Mouse (Mus musculus) heart, embryonic 12.5 days (tissue): ENCODE results near the gene Colgalt1. TPM values are rescaled to one million over a fixed set of nuclear protein-coding genes. Genes with fewer than 3 reads are reported as not detected.
A peak's percentile ranks its signal among the peaks of the same experiment; 100 is the strongest.

Experiments
- ATAC-seq: fragments of 200-750 bp; cut with Nextera tagmentation; 2 replicates; pipeline ENCODE4 v1.8.0; 2017; ENCODE audit warnings: moderate TSS enrichment, moderate library complexity; ENCODE audit not compliant: insufficient number of reproducible peaks, low FRiP score
- H3K27ac ChIP-seq: fragments of 300-500 bp; sonication (generic); 2 replicates; pipeline ENCODE4 v1.5.1; 2016; ENCODE audit warnings: mild to moderate bottlenecking, moderate library complexity; ENCODE audit not compliant: poor library complexity, severe bottlenecking
- H3K27me3 ChIP-seq: fragments of 300-500 bp; sonication (generic); replicated peaks from 2 replicates; pipeline ENCODE4 v1.6.1; 2016; ENCODE audit warnings: mild to moderate bottlenecking, moderate library complexity
- H3K36me3 ChIP-seq: fragments of 300-500 bp; sonication (generic); 2 replicates; pipeline ENCODE4 v1.6.1; 2016; ENCODE audit warnings: mild to moderate bottlenecking, moderate library complexity
- H3K4me1 ChIP-seq: fragments of 300-500 bp; sonication (generic); replicated peaks from 2 replicates; pipeline ENCODE4 v1.6.1; 2016; ENCODE audit warnings: mild to moderate bottlenecking
- H3K4me2 ChIP-seq: fragments of 300-500 bp; sonication (generic); 2 replicates; pipeline ENCODE4 v1.6.1; 2016; ENCODE audit warnings: mild to moderate bottlenecking, moderate library complexity
- H3K4me3 ChIP-seq: fragments of 300-500 bp; sonication (generic); 2 replicates; pipeline ENCODE4 v1.5.1; 2016; ENCODE audit warnings: mild to moderate bottlenecking
- H3K9ac ChIP-seq: fragments of 300-500 bp; sonication (generic); 2 replicates; pipeline ENCODE4 v1.6.1; 2016; ENCODE audit warnings: mild to moderate bottlenecking, moderate library complexity
- H3K9me3 ChIP-seq: fragments of 300-500 bp; sonication (generic); replicated peaks from 2 replicates; pipeline ENCODE4 v1.6.1; 2016; ENCODE audit warnings: mild to moderate bottlenecking, moderate library complexity
- WGBS: fragments of 180-500 bp; shearing (Covaris S2); methylation state at CpG from one replicate; pipeline ENCODE4 v1.1.7; 2016; 5-methylcytosine and 5-hydroxymethylcytosine counted together
- polyA plus RNA-seq: library from polyadenylated mRNA; unstranded; fragments of >200 nt; fragmentation: Nextera tagmentation; extraction: Ambion mirVana; gene quantifications from 2 replicates; pipeline ENCODE4 v1.2.1, GENCODE M21; 2016

Colgalt1 gene
- polyA plus RNA-seq, 1 experiment from 2014 or later, result 61.4 TPM

- Histone ChIP-seq H3K36me3 (no peaks in the 10 kb centered on the region), H3K9me3 (no peaks in the 10 kb centered on the region)
- 25% methylated on average over 9 of the region's 9 CpGs for WGBS
Measured at GRCm38 (mm10) chr8:71657816-71658215, 47.0 kb downstream of the Colgalt1 start.

DNA sequence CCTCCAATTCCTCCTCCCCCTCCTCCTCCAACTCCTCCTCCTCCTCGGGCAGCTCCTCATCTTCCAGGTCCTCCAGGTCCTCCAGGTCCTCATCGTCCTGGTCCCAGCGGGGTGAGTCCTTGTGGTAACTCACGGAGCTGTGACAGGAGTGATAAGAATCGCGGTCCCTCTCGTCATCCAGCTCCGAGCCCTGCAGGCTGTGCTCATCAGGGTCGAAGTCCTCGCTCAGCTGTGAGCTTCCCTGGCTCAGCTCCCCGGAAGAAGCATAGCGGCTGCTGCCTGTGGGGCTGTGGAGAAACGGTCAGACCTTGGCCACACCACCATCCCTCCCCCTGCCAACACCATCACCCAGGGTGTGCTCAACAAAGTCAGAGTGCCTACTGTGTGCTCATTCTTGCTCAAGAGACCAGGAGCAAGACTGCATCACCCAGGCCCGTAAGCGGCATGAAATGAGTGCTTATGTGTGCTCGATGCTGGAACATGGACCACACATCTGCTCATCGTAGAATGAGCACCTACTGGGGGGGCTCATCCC, 47.8 kb downstream of the Colgalt1 start:
- H3K4me1 ChIP-seq, result peaks cover 7% of the 10 kb centered on the region
- no peak for ATAC-seq
- WGBS, result 27% methylated on average over 17 of the region's 17 CpGs

More at GRCm38 (mm10) chr8:71657816-71658215, 47.0 kb downstream of the Colgalt1 start:
- no peak for ATAC-seq
- Histone ChIP-seq H3K4me3 (no peak overlapping the region), H3K27ac (no peak overlapping the region), H3K4me1 (peaks cover 7% of the 10 kb centered on the region), H3K4me2 (no peak overlapping the region), H3K27me3 (peaks cover 98% of the 10 kb centered on the region), H3K9ac (no peak overlapping the region)

GRCm38 (mm10) chr8:71659751-71660150, 49.0 kb downstream of the Colgalt1 start:
- peaks cover 96% of the 10 kb centered on the region for H3K27me3 ChIP-seq

More for the DNA sequence above, 47.8 kb downstream of the Colgalt1 start:
- Histone ChIP-seq H3K27ac (no peak overlapping the region), H3K36me3 (no peaks in the 10 kb centered on the region), H3K4me2 (no peak overlapping the region), H3K27me3 (peaks cover 98% of the 10 kb centered on the region), H3K9me3 (no peaks in the 10 kb centered on the region), H3K4me3 (no peak overlapping the region), H3K9ac (no peak overlapping the region)

DNA sequence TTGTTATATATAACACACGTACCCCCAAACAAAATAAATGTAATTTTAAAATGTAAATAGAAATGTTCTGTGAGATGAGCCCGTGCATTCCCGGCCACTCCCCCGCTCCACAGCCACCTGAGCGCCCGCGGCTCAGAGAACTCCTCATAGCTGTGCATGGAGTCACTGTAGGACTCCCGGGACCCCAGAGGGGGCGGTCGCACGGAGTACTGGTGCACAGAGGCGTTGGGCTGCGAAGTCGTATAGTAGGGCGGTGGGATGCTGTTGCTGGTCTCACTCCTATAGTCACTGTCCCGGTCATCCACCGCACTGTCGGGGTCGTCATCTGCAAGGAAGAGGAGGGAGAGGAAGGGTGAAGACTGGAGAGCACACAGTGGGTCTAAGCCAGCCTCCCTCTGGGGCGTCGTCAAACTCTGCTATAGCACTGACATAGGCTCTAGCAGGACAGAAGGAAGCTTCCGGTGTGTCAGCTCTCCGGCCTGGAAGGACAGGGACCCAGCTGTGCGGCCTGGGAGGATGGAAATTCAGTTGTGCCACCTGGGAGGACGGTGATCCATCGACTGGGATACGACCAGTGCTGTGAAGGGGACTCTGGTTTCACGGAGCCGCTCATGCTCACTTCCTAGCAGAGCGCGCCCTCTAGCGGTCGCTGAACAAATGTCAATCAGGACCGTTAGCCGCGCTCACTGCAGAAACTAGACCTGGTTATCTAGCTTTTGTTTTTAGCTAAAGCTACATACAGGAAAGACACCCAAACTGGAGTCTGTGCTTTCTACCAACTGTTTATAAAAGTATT, 49.7 kb downstream of the Colgalt1 start:
- H3K4me2 ChIP-seq, result no peak overlapping the region
- WGBS, result 8% methylated on average over 36 of the region's 36 CpGs
- H3K27ac ChIP-seq, result no peak overlapping the region
- peaks cover 9% of the 10 kb centered on the region; the same call in 1 of the 2 replicates for H3K4me1 ChIP-seq
- no peak overlapping the region for H3K4me3 ChIP-seq
- peaks cover 88% of the 10 kb centered on the region for H3K27me3 ChIP-seq
- no peaks in the 10 kb centered on the region for H3K9me3 ChIP-seq
- 0 out of 2 replicates have a peak, but pooled peaks have one; percentile 20 for ATAC-seq
- no peak overlapping the region for H3K9ac ChIP-seq
- no peaks in the 10 kb centered on the region for H3K36me3 ChIP-seq

More at GRCm38 (mm10) chr8:71659751-71660150, 49.0 kb downstream of the Colgalt1 start:
- ATAC-seq, result no peak
- no peak overlapping the region for H3K4me2 ChIP-seq
- no peak overlapping the region for H3K9ac ChIP-seq
- H3K9me3 ChIP-seq, result no peaks in the 10 kb centered on the region
- H3K27ac ChIP-seq, result no peak overlapping the region
- no peak overlapping the region for H3K4me3 ChIP-seq
- peaks cover 3% of the 10 kb centered on the region for H3K4me1 ChIP-seq
- 52% methylated on average over 1 of the region's 1 CpGs for WGBS
- H3K36me3 ChIP-seq, result no peaks in the 10 kb centered on the region

- H3K27me3 ChIP-seq, result peaks cover 38% of the 10 kb centered on the region
- peak overlapping the region; percentile 61 for H3K4me2 ChIP-seq
- WGBS, result 5% methylated on average over 22 of the region's 22 CpGs
- H3K9ac ChIP-seq, result peak overlapping the region; percentile 8; the same call in 1 of the 2 replicates
- H3K4me1 ChIP-seq, result peaks cover 47% of the 10 kb centered on the region
- H3K9me3 ChIP-seq, result no peaks in the 10 kb centered on the region
- H3K4me3 ChIP-seq, result peak overlapping the region; percentile 21
- H3K27ac ChIP-seq, result no peak overlapping the region
- H3K36me3 ChIP-seq, result no peaks in the 10 kb centered on the region
- ATAC-seq, result peak; percentile 58
Measured at GRCm38 (mm10) chr8:71665331-71666130, 54.7 kb downstream of the Colgalt1 start.

- WGBS, result 52% methylated on average over 1 of the region's 1 CpGs
- no peak overlapping the region; the same call in 1 of the 2 replicates for H3K9ac ChIP-seq
- peaks cover 26% of the 10 kb centered on the region for H3K27me3 ChIP-seq
- peaks cover 56% of the 10 kb centered on the region for H3K4me1 ChIP-seq
- no peaks in the 10 kb centered on the region for H3K36me3 ChIP-seq
- H3K9me3 ChIP-seq, result no peaks in the 10 kb centered on the region
- no peak for ATAC-seq
- no peak overlapping the region for H3K4me3 ChIP-seq
- no peak overlapping the region for H3K4me2 ChIP-seq
- no peak overlapping the region for H3K27ac ChIP-seq
Measured at GRCm38 (mm10) chr8:71666855-71667254, 56.1 kb downstream of the Colgalt1 start.

DNA sequence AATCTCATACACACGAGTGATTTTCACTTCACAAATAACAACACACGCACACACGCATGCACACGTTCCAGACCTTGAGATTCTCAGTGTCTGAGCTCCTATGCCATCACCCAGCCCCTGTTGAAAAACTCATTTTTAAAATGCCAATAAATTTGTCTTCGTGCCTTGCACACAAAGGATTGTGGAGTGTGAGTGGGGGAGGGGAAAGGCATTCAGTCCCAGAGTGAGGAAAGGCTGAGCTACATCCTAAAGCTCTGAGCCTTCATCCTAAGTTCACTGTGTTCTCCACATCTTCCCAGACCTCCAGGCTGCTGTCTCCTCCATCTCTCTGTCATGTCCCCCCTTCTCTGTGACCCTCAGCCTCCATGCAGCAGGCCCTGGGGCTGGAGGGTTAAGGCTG, 56.5 kb downstream of the Colgalt1 start:
- Histone ChIP-seq H3K4me3 (no peak overlapping the region), H3K27ac (peak overlapping the region; percentile 81), H3K4me1 (peaks cover 56% of the 10 kb centered on the region), H3K4me2 (peak overlapping the region; percentile 66; the same call in 1 of the 2 replicates), H3K27me3 (peaks cover 22% of the 10 kb centered on the region), H3K36me3 (no peaks in the 10 kb centered on the region), H3K9ac (peak overlapping the region; percentile 60), H3K9me3 (no peaks in the 10 kb centered on the region)
- 67% methylated on average over 5 of the region's 5 CpGs for WGBS
- ATAC-seq, result no peak

DNA sequence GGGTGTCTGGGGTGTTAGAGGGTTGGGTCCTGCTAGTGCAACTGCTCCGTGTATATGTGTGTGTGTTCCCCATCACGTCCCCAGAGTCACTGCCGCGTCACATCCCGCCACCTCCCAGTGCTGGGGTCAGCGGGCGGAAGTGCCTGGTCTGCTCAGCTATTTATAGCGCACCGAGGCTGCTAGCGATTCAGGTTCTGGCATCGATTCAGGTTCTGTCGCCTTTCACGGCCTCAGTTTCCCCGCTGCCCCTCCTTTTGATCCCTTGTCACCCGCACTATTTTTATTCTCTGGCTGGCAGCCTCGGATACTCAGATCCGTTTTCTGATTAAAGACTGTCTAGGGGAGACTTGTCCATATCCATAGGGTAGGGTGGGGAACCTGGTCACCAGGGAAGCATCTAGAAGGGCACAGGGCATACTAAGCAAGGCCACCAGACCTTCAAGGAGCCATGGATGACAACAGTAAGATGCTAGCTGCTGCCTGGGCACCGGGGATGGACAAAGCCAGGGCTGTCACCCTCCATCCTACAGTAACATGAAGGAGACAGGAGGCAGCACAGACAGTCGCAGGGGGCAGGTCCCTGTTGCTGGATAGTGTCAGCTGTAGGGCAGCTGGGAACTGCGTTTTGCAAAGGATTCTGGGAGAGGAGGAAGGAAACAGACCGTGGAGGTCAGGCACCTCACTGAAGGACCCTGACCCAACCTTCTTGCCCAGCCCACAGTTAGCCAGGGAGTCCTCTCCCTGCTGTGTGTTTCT, 57.6 kb downstream of the Colgalt1 start:
- Histone ChIP-seq H3K4me1 (peaks cover 56% of the 10 kb centered on the region), H3K4me3 (peak overlapping the region; percentile 23), H3K9ac (peak overlapping the region; percentile 60), H3K9me3 (no peaks in the 10 kb centered on the region), H3K4me2 (peak overlapping the region; percentile 66), H3K27ac (peak overlapping the region; percentile 81), H3K27me3 (peaks cover 11% of the 10 kb centered on the region), H3K36me3 (no peaks in the 10 kb centered on the region)
- 2% methylated on average over 21 of the region's 21 CpGs for WGBS
- ATAC-seq, result peak; percentile 75

DNA sequence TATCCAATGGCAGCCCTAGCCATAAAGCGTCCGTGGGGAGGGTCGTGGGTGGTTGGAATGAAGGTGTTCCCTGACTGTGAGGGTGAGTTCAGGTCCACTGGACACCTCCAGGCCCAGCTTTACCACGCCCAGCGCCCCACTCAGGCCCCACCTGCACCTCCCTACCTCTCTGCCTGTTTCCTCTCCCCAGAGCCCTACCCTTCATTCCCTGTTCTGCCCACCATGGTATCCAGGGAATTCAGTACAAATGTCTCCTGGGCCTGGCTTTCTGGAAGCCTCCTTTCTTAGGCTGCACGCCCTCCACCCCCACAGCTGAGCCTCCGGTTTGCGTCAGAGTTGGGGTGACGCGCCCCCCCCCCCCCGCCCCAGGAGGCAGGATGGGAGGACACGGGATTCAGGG, 59.4 kb downstream of the Colgalt1 start:
- no peak for ATAC-seq
- H3K9ac ChIP-seq, result peak overlapping the region; percentile 57
- no peaks in the 10 kb centered on the region for H3K36me3 ChIP-seq
- peak overlapping the region; percentile 99 for H3K4me2 ChIP-seq
- H3K27me3 ChIP-seq, result no peaks in the 10 kb centered on the region
- no peak overlapping the region for H3K27ac ChIP-seq
- no peaks in the 10 kb centered on the region for H3K9me3 ChIP-seq
- WGBS, result 16% methylated on average over 12 of the region's 12 CpGs
- peak overlapping the region; percentile 57 for H3K4me3 ChIP-seq
- H3K4me1 ChIP-seq, result peaks cover 52% of the 10 kb centered on the region
